Mouse (Mus musculus) MEL (cell line): ENCODE data around the gene Apmap.

Experiments
- CTCF ChIP-seq, 3 experiments: IDR thresholded peaks in 2 of 3; conservative IDR thresholded peaks in 1 of 3; 2 replicates each; pipeline ENCODE4 v1.5.1; 2011 to 2012; ENCODE audit warnings: low read length in 3 of 3, low read depth in 2 of 3, mild to moderate bottlenecking in 2 of 3, improper control_type of control experiment in 1 of 3, inconsistent platforms in 1 of 3, mixed read lengths in 1 of 3, moderate library complexity in 1 of 3; ENCODE audit not compliant: control insufficient read depth in 1 of 3, insufficient read depth in 1 of 3, poor library complexity in 1 of 3, severe bottlenecking in 1 of 3
- ETS1 ChIP-seq: IDR thresholded peaks from 2 replicates; pipeline ENCODE4 v1.6.1; 2012; ENCODE audit warnings: low read depth, mild to moderate bottlenecking, inconsistent platforms, low read length, improper control_type of control experiment, moderate library complexity
- MXI1 ChIP-seq: IDR thresholded peaks from 2 replicates; pipeline ENCODE4 v1.6.1; 2011; ENCODE audit warnings: mild to moderate bottlenecking, low read depth, low read length, improper control_type of control experiment
- NELFE ChIP-seq: IDR thresholded peaks from 2 replicates; pipeline ENCODE4 v1.6.1; 2011; ENCODE audit warnings: low read depth, low read length, improper control_type of control experiment
- POLR2A ChIP-seq, 2 experiments: IDR thresholded peaks; 2 replicates each; pipeline ENCODE4 v1.6.1; 2011 to 2012; ENCODE audit warnings: low read length in 2 of 2, mild to moderate bottlenecking in 2 of 2, control low read depth in 1 of 2, improper control_type of control experiment in 1 of 2, low read depth in 1 of 2, moderate library complexity in 1 of 2; ENCODE audit not compliant: control insufficient read depth in 1 of 2, insufficient read depth in 1 of 2, poor library complexity in 1 of 2
- POLR2AphosphoS2 ChIP-seq: IDR thresholded peaks from 2 replicates; pipeline ENCODE4 v1.6.1; 2011; ENCODE audit warnings: low read length, improper control_type of control experiment
- SMC3 ChIP-seq: IDR thresholded peaks from 2 replicates; pipeline ENCODE4 v1.6.1; 2011; ENCODE audit warnings: low read depth, low read length, improper control_type of control experiment
- TBP ChIP-seq: IDR thresholded peaks from 2 replicates; pipeline ENCODE4 v1.8.0; 2011; ENCODE audit warnings: low read depth, low read length, improper control_type of control experiment
- USF1 ChIP-seq: IDR thresholded peaks from 2 replicates; pipeline ENCODE4 v1.6.1; 2014; ENCODE audit warnings: low read depth, mild to moderate bottlenecking, inconsistent platforms, low read length, improper control_type of control experiment, moderate library complexity

DNA sequence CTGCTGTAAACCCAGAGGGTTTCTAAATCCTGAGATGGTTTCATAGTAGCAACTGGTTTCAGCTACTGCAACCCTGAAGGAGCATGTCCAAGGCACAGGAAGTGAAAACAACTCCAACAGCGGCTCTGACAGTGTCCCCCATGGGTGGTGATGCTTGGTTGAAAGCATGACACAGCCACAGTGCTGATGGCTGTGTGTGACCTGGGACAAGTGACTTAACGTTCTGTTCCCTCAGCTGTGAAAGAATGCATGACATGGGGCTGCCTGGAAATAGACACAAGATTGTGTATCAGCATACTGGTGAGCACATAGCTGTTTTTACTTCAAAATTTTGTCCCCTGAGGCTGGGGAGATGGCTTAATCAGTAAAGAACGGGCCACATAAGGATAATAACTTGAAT, 13.3 kb upstream of the Apmap start:
- TF ChIP-seq TBP (no peak), CTCF (IDR thresholded peaks at IDR 0.05 in 2 of 3, conservative IDR thresholded peaks at IDR 0.05 in 1 of 3; ENCODE audit: control insufficient read depth in 1 of 3, insufficient read depth in 1 of 3, low read depth in 2 of 3, low read length in 3 of 3, poor library complexity in 1 of 3, severe bottlenecking in 1 of 3) (no peak), POLR2AphosphoS2 (no peak), ETS1 (no peak), USF1 (no peak), MXI1 (no peak), NELFE (no peak), POLR2A (IDR thresholded peaks at IDR 0.05; ENCODE audit: control insufficient read depth in 1 of 2, insufficient read depth in 1 of 2, low read depth in 1 of 2, low read length in 2 of 2, poor library complexity in 1 of 2) (no peak), SMC3 (no peak)
